Mouse (Mus musculus) lung, embryonic 16.5 days (tissue): ENCODE data around the gene Erc1. TPM values are rescaled to one million over a fixed set of nuclear protein-coding genes. Genes with fewer than 3 reads are reported as not detected.

ENCODE experiments used
- polyA plus RNA-seq: library from polyadenylated mRNA; unstranded; fragments of >200 nt; fragmentation: Nextera tagmentation; extraction: Ambion mirVana; gene quantifications from 2 replicates; pipeline ENCODE4 v1.2.1, GENCODE M21; 2015

Erc1 gene
- polyA plus RNA-seq, 1 experiment from 2014 or later, result 14.2 TPM

Other genes starting within 250 kb of the Erc1 start
- gene Rad52, start 54.5 kb upstream of the Erc1 start, polyA plus RNA-seq, result 20.3 and 24.3 TPM in 2 replicates
- 50.2 and 56.0 TPM in 2 replicates for gene Wnk1, start 190.5 kb upstream of the Erc1 start, polyA plus RNA-seq
- 0.54 and 0.63 TPM in 2 replicates for gene Ninj2, start 245.2 kb upstream of the Erc1 start, polyA plus RNA-seq